Mouse (Mus musculus) liver, adult 2 months (tissue): ENCODE measurements at regions not wholly inside any gene's neighbourhood (a gene's known extent, or its start where the extent isn't known, plus 50 kb on each side); places are given as distances from the start of the nearest gene placed in this dataset.

ENCODE experiments used
- DNase-seq: peaks from one replicate; pipeline ENCODE4 v3.0.0-alpha.2; 2011; ENCODE audit warnings: low read depth, low spot score; ENCODE audit errors: extremely low read depth
- H3K27ac ChIP-seq: fragments of 200-500 bp; replicated peaks from 2 replicates; pipeline ENCODE4 v1.5.1; 2012; ENCODE audit warnings: low read depth, mild to moderate bottlenecking, control low read depth, inconsistent platforms, low read length; ENCODE audit not compliant: insufficient read depth
- H3K27me3 ChIP-seq: fragments of 200-500 bp; 2 replicates; pipeline ENCODE4 v1.6.1; 2012; ENCODE audit warnings: mild to moderate bottlenecking, moderate library complexity, low read length, inconsistent platforms; ENCODE audit not compliant: control insufficient read depth, insufficient read depth
- H3K36me3 ChIP-seq: fragments of 200-500 bp; 2 replicates; pipeline ENCODE4 v1.6.1; 2012; ENCODE audit warnings: low read length, inconsistent platforms; ENCODE audit not compliant: control insufficient read depth, insufficient read depth
- H3K4me1 ChIP-seq: fragments of 200-500 bp; 2 replicates; pipeline ENCODE4 v1.6.1; 2011; ENCODE audit warnings: low read length; ENCODE audit not compliant: control insufficient read depth, insufficient read depth
- H3K4me3 ChIP-seq: fragments of 200-500 bp; 2 replicates; pipeline ENCODE4 v1.5.1; 2011; ENCODE audit warnings: low read depth, mild to moderate bottlenecking, control low read depth, low read length, moderate library complexity; ENCODE audit not compliant: insufficient read depth
- H3K79me2 ChIP-seq: fragments of 200-500 bp; 2 replicates; pipeline ENCODE4 v1.6.1; 2012; ENCODE audit warnings: inconsistent platforms, mild to moderate bottlenecking, low read length, moderate library complexity; ENCODE audit not compliant: control insufficient read depth, insufficient read depth
- H3K9ac ChIP-seq: fragments of 200-500 bp; 2 replicates; pipeline ENCODE4 v1.6.1; 2012; ENCODE audit warnings: low read depth, mild to moderate bottlenecking, control low read depth, inconsistent platforms, low read length
- CTCF ChIP-seq: fragments of 200-500 bp; IDR thresholded peaks from 2 replicates; pipeline ENCODE4 v1.5.1; 2011; ENCODE audit warnings: low read depth, low read length, control low read depth
- POLR2A ChIP-seq: fragments of 200-500 bp; IDR thresholded peaks from 2 replicates; pipeline ENCODE4 v1.6.1; 2011; ENCODE audit warnings: low read length, control low read depth; ENCODE audit not compliant: insufficient read depth; ENCODE audit errors: extremely low read depth
- WGBS: fragments of 180-500 bp; shearing (Covaris S2); methylation state at CpG from one replicate; pipeline ENCODE4 v1.1.7; 2018; 5-methylcytosine and 5-hydroxymethylcytosine counted together

DNA sequence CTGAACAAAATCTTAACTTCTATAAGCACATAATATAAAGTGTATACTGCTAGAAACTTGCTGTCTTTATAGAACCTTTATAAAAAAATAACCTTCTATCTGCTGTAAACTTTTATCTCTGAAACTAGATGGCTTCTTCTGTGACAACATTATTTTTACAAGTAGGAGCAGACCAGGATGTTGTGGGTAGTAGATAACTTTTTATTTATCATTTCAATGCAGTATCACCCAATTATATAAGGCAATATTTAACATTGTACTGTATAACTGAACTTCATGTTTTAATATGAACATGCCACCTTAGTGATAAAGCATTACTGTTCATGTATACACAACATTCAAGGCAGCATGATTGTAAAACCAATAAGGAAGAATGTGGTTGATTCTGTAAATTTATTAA, 5024.1 kb upstream of the Gm7489 start:
- TF ChIP-seq POLR2A (no peak), CTCF (no peak)
- no peaks in the 10 kb centered on the region for H3K36me3 ChIP-seq
- H3K27ac ChIP-seq: no peak overlapping the region
- no peaks in the 10 kb centered on the region for H3K4me1 ChIP-seq
- no peak overlapping the region for H3K9ac ChIP-seq
- no peaks in the 10 kb centered on the region for H3K27me3 ChIP-seq
- H3K79me2 ChIP-seq: no peaks in the 10 kb centered on the region
- DNase-seq: no peak
- H3K4me3 ChIP-seq: no peak overlapping the region

DNA sequence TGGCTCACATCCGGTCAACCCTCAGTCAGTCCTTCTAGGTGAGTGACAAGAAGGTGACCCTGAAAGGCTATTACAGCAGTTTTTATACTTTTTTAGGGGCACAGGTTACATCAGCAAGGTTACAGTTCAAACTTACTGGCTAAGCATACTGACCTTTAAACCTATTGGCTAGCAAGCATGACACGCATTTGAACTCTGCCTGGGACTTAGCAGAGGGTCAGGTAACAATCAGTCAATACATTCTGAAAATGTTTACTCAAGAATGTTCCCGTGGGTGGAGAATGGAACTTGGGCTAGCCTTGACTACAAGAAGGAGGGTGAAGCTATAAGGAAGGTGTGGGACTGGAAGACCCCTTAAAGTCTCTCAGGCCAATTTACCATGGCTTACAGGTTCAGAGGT, 4986.2 kb upstream of the Gm7489 start:
- Histone ChIP-seq H3K27ac (peak overlapping the region; percentile 67), H3K9ac (no peak overlapping the region), H3K79me2 (no peaks in the 10 kb centered on the region), H3K27me3 (no peaks in the 10 kb centered on the region), H3K36me3 (no peaks in the 10 kb centered on the region), H3K4me1 (peaks cover 7% of the 10 kb centered on the region), H3K4me3 (no peak overlapping the region)
- TF ChIP-seq POLR2A (no peak), CTCF (no peak)
- 16% methylated on average over 3 of the region's 3 CpGs for WGBS
- peak; percentile 89 for DNase-seq

DNA sequence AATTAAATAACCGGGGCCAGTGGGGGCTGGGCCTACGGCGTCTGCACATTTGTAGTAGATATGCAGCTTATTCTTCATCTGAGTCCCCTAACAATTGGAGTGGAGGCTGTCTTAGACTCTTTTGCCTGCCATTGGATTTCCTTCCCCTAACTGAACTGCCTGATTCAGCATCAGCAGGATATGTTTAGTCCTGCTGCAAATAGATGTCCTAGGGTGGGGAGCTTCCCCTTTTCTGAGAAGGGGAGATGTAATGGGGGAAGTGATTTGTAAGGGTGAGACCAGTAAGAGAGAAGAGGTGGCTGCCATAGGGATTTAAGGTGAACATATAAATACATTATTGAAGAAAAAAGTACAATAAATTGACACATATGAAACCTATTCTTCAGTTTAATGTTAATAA, 4980.0 kb upstream of the Gm7489 start:
- H3K79me2 ChIP-seq: no peaks in the 10 kb centered on the region
- WGBS: 86% methylated on average over 3 of the region's 3 CpGs

DNA sequence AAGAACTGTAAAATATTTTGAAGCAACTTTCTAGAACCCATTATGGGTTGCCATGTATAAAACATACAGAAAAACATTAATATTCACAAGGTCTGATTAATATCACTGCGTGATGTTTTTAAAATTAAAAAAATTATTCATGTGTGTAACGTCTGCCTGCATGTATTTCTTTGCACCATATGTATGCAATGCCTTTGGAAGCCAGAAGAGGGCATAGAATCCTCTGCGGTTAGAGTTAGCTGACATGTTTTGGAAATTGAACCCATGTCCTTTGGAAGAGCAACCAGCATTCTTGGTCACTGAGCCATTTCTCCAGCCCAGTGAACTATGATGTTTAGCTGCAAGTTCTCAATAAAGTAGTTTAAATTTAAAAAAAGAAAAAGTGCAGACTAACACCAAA, 4958.8 kb upstream of the Gm7489 start:
- no peak for TF ChIP-seq POLR2A
- TF ChIP-seq CTCF: no peak
- Histone ChIP-seq H3K4me1 (no peaks in the 10 kb centered on the region), H3K27ac (no peak overlapping the region), H3K27me3 (no peaks in the 10 kb centered on the region), H3K4me3 (no peak overlapping the region), H3K36me3 (no peaks in the 10 kb centered on the region), H3K9ac (no peak overlapping the region), H3K79me2 (no peaks in the 10 kb centered on the region)
- no peak for DNase-seq
- 35% methylated on average over 3 of the region's 3 CpGs for WGBS

More for the DNA sequence above, 4980.0 kb upstream of the Gm7489 start:
- H3K9ac ChIP-seq: no peak overlapping the region
- TF ChIP-seq POLR2A: no peak
- TF ChIP-seq CTCF: no peak
- no peaks in the 10 kb centered on the region for H3K4me1 ChIP-seq
- H3K27ac ChIP-seq: no peak overlapping the region
- no peak overlapping the region for H3K4me3 ChIP-seq
- H3K36me3 ChIP-seq: no peaks in the 10 kb centered on the region
- no peaks in the 10 kb centered on the region for H3K27me3 ChIP-seq
- no peak for DNase-seq

DNA sequence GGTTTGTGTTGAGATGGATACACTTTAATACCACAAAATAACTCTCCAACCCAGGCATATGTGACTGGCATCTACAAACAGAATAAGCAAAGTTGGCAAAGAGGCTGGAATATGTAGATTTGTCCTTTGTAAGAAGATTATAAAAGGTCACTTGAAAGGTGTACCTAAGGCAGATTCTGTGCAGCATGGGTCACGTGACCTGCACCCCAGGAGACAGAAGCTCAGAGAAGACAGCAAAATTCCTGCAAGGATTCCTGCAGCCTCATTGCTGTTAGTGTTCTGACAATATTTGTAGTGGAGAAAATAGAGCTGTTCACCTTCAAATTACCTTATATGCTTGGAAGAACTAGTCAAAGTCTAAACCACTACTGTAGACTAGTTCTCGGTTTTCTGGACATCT, 4938.6 kb upstream of the Gm7489 start:
- Histone ChIP-seq H3K27me3 (no peaks in the 10 kb centered on the region), H3K4me3 (no peak overlapping the region), H3K36me3 (no peaks in the 10 kb centered on the region), H3K27ac (no peak overlapping the region), H3K79me2 (no peaks in the 10 kb centered on the region), H3K9ac (no peak overlapping the region), H3K4me1 (no peaks in the 10 kb centered on the region)
- 82% methylated on average over 2 of the region's 2 CpGs for WGBS
- DNase-seq: no peak
- TF ChIP-seq POLR2A (no peak), CTCF (no peak)

DNA sequence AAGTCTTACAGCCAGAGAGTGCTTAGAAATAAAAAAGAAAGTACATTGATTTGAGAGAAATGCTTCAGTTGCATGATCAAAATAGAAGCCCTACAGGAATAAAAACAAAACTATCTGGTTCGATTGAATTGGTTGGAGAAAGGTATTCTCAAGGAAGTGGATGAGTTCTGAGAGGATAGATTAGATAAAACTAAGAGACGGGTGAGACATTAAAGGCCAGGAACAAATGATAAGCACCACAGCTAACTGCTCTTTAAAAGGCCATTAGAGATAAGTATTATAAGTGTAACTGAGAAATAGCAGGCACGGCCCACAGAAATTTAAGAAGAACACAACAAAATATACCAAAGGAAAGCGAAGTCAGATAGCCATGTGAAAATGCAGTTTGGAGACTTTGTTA, 4908.5 kb upstream of the Gm7489 start:
- H3K4me1 ChIP-seq: no peaks in the 10 kb centered on the region
- H3K36me3 ChIP-seq: no peaks in the 10 kb centered on the region
- H3K9ac ChIP-seq: no peak overlapping the region
- H3K4me3 ChIP-seq: no peak overlapping the region
- no peaks in the 10 kb centered on the region for H3K79me2 ChIP-seq
- no peak overlapping the region for H3K27ac ChIP-seq
- no peaks in the 10 kb centered on the region for H3K27me3 ChIP-seq
- no peak for TF ChIP-seq CTCF
- TF ChIP-seq POLR2A: no peak
- no peak for DNase-seq
- 69% methylated on average over 4 of the region's 4 CpGs for WGBS
